Mouse (Mus musculus): ENCODE data around the gene Zfp683. TPM values are rescaled to one million over a fixed set of nuclear protein-coding genes. Genes with fewer than 3 reads are reported as not detected.
A peak's percentile ranks its signal among the peaks of the same experiment; 100 is the strongest.

Gene Zfp683
- total RNA-seq (2012; rRNA removed) = not detected in 2 replicates
- total RNA-seq (2014; rRNA removed) = not detected in 2 replicates
- 0.16 TPM in 1 of 2 replicates, not detected in the other for polyA plus RNA-seq (2012; ENCODE audit: insufficient read length, low read depth)

DNA sequence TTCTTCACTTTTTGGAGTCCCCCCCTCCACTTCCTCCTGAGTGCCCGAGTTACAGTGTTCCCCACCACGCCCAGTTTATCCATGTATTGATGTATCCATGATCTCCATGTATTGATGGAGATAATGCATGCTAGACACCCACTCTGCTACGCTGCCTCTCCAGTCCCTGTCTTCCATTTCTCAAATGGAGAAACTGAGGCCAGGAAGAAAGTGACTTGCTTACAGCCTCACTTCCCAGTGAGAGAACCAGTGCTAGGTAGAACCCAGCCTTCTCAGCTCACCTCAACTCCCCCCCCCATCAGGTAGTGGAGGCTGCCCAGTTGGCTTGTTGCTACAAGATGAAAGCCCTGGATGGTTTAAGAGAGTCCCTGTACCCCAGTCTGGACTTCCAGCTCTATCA, at the start of gene Zfp683:
TSS of gene Zfp683 (plus strand) at position 301 of the 400 bp plus-strand sequence.
- Histone ChIP-seq H3K9me3 (replicated peaks; ENCODE audit: low read length) (peaks cover 4% of the 10 kb centered on the region), H3K4me2 (ENCODE audit: insufficient read depth, low read depth, poor library complexity, severe bottlenecking) (no peak within 1 kb of the TSS), H3K27ac (ENCODE audit: insufficient read depth, low read depth) (no peak within 1 kb of the TSS), H3K4me3 (replicated peaks in 1 of 3; ENCODE audit: low read depth in 2 of 3, low read length in 2 of 3, poor library complexity in 1 of 3) (no peak within 1 kb of the TSS), H3K27me3 (replicated peaks) (peaks cover 2% of the 10 kb centered on the region), H3K4me1 (ENCODE audit: control insufficient read depth in 1 of 2, insufficient read depth in 2 of 2) (peaks cover 8 to 14% of the 10 kb centered on the region in 2 experiments; a peak in 3 of 4 replicates), H3K9ac (ENCODE audit: insufficient read depth, low read depth) (no peak within 1 kb of the TSS), H3K36me3 (replicated peaks in 1 of 2; ENCODE audit: control insufficient read depth in 1 of 2, insufficient read depth in 1 of 2, low read length in 1 of 2) (no peaks in the 10 kb centered on the region), H3K79me2 (replicated peaks; ENCODE audit: control insufficient read depth, extremely low read depth, insufficient read depth, poor library complexity, severe bottlenecking) (no peaks in the 10 kb centered on the region)
- dilution Hi-C loops (cut with MboI; ENCODE audit: extremely low pct_ligation_motif_present, extremely low pct_unique_long_range_greater_than_20kb, low sequenced_read_pairs) (no loop called here), in situ Hi-C loops (cut with MboI; ENCODE audit: low pct_ligation_motif_present, low pct_unique_long_range_greater_than_20kb, low sequenced_read_pairs) (no loop called here)
- no peak for TF ChIP-seq MYC (IDR thresholded peaks at IDR 0.05; ENCODE audit: low read depth, low read length)
- TF ChIP-seq MEF2A (IDR thresholded peaks at IDR 0.05; ENCODE audit: borderline replicate concordance, low read depth, low read length) = no peak
- no peak for TF ChIP-seq PAX5 (IDR thresholded peaks at IDR 0.05; ENCODE audit: low read length)
- no peak for TF ChIP-seq CHD2 (IDR thresholded peaks at IDR 0.05; ENCODE audit: low read length)
- TF ChIP-seq POLR2AphosphoS2 (IDR thresholded peaks at IDR 0.05; ENCODE audit: low read depth, low read length) = no peak
- no peak for TF ChIP-seq JUN (IDR thresholded peaks at IDR 0.05; ENCODE audit: insufficient read depth, low read depth, low read length)
- no peak for TF ChIP-seq SIN3A (IDR thresholded peaks at IDR 0.05; ENCODE audit: low read length)
- TF ChIP-seq SMC3 (IDR thresholded peaks at IDR 0.05; ENCODE audit: low read depth, low read length) = no peak
- TF ChIP-seq UBTF (IDR thresholded peaks at IDR 0.05; ENCODE audit: low read depth, low read length) = no peak
- TF ChIP-seq ZNF384 (IDR thresholded peaks at IDR 0.05; ENCODE audit: low read depth, low read length) = no peak
- no peak for TF ChIP-seq MAZ (IDR thresholded peaks at IDR 0.05; ENCODE audit: low read depth, low read length)
- no peak for TF ChIP-seq ZKSCAN1 (IDR thresholded peaks at IDR 0.05; ENCODE audit: borderline replicate concordance, low read depth, low read length)
- no peak for TF ChIP-seq TBP (conservative IDR thresholded peaks at IDR 0.05; ENCODE audit: low read depth, low read length)
- no peak for DNase-seq (ENCODE audit: extremely low read depth)

DNA sequence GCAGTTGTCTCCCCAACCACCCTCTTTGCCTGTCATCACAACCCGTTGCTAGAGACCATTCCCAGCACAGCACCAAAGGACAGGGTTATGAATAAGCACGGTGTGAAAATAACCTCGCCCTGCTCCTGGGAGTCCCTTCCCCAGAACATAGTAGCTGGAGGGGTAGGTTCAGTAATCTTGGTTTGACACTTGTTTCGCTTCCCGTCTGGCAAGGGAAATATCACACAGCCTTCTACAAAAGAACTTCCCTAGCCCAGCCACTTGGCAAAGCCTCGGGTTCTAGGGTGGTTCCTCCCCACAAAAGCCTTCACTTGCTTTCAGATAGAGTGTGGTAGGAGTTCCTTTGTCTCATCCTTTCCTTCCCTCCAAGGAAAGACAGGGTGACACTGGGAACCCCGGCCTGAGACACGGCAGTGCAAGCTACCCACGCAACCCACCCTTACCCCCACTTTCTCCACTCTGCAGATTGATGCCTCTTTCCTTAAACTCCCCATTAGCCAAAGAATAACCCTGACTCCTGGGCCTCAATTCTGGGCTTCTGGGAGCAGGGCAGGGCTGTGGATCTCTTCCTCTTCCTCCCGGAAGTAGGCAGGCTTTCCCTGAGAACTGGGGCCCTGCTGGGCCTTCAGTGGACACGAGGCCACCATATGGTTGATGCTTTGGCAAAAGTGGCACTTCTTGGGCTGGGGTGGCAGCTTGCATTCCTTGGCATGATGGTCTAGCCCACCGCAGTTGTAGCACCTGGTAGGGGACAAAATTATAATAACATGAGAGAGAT, 47.9 kb upstream of the Zfp683 start:
- H3K4me1 ChIP-seq (ENCODE audit: control insufficient read depth in 1 of 2, insufficient read depth in 2 of 2) = peaks cover 0 to 13% of the 10 kb centered on the region in 2 experiments; a peak in 3 of 4 replicates
- peak; percentile 31 for DNase-seq (ENCODE audit: extremely low read depth)
- H3K79me2 ChIP-seq (replicated peaks; ENCODE audit: control insufficient read depth, extremely low read depth, insufficient read depth, poor library complexity, severe bottlenecking) = no peaks in the 10 kb centered on the region
- H3K4me3 ChIP-seq (replicated peaks in 1 of 3; ENCODE audit: low read depth in 2 of 3, low read length in 2 of 3, poor library complexity in 1 of 3) = no peak overlapping the region
- no peak overlapping the region for H3K27ac ChIP-seq (ENCODE audit: insufficient read depth, low read depth)
- peaks cover 15% of the 10 kb centered on the region for H3K27me3 ChIP-seq (replicated peaks)
- H3K9ac ChIP-seq (ENCODE audit: insufficient read depth, low read depth) = no peak overlapping the region
- in situ Hi-C loops (cut with MboI; ENCODE audit: low pct_ligation_motif_present, low pct_unique_long_range_greater_than_20kb, low sequenced_read_pairs) = no loop called here
- 0 out of 2 replicates have a peak, but pooled peaks have one; percentile 19 for TF ChIP-seq IRF4 (IDR thresholded peaks at IDR 0.05; ENCODE audit: low read depth, low read length)
- TF ChIP-seq SIN3A (IDR thresholded peaks at IDR 0.05; ENCODE audit: low read length) = no peak
- no peaks in the 10 kb centered on the region for H3K36me3 ChIP-seq (replicated peaks in 1 of 2; ENCODE audit: control insufficient read depth in 1 of 2, insufficient read depth in 1 of 2, low read length in 1 of 2)
- no peaks in the 10 kb centered on the region for H3K9me3 ChIP-seq (replicated peaks; ENCODE audit: low read length)
- dilution Hi-C loops (cut with MboI; ENCODE audit: extremely low pct_ligation_motif_present, extremely low pct_unique_long_range_greater_than_20kb, low sequenced_read_pairs) = no loop called here
- no peak overlapping the region for H3K4me2 ChIP-seq (ENCODE audit: insufficient read depth, low read depth, poor library complexity, severe bottlenecking)
